Mouse (Mus musculus): ENCODE results near the gene Cabp7.

Cabp7 gene

DNA sequence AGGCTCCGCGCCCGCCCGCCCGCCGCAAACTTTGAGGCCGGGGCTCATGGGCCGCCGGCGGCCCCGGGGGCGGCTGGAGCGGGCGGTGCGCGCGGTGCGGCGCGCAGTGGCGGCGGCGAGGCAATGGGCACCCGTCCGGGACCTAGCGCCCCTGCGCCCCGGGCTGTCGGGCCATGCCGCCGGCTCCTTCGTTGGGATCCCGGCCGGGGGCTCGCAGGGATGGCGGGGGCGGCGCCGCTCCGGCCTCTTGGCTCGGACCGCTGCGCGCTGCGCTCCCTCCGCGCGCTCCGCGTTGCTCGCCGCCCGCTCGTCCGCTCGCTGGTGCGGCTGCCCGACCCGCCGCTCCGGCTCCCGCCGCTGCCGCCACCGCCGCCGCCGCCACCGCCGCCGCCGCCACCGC is at the start of gene Cabp7:
Gene Cabp7, minus strand, starts transcription at position 46 of the 400 bp plus-strand sequence.
- no peak for DNase-seq (ENCODE audit: low spot score in 2 of 2)

DNA sequence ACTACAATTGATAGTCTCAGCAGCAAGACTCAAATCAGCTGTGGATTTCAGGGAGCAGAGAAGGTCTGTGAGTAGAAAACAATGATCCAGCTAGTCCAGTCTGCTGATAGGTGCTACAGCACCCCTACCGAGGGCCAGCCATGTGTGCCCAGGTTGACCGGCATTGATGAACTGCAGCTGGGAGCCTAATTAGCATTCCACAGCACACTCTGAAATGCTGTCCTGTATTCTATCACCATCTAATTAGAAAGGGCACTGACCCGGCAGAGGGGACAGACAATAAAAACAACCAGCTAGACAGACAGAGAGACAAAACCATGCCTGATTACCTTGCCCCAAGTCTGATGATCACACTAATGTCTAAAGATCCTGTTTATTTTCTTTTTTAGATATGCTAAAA is 46.4 kb upstream of the Cabp7 start:
- DNase-seq (ENCODE audit: low spot score in 2 of 2): no peak

DNA sequence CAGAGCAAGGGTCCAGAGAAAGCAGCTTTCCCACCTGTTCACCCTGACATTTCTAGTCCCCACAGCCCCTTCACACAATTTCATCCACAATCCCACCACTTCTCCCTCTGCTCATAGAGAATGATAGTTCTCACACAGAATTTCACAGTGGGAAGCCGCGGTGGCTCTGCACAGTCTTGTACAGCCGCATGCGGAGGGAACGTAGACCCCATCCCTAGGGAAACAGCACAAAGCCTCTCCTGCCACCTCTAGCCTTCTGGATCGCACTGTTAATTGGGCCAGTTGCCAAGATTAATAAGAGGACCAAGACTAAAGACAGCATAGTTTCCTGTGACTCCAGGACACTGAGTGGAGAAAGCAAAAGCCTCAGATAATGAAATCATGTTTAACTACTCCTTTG is 45.0 kb upstream of the Cabp7 start:
- DNase-seq (ENCODE audit: low spot score in 2 of 2): no peak

DNA sequence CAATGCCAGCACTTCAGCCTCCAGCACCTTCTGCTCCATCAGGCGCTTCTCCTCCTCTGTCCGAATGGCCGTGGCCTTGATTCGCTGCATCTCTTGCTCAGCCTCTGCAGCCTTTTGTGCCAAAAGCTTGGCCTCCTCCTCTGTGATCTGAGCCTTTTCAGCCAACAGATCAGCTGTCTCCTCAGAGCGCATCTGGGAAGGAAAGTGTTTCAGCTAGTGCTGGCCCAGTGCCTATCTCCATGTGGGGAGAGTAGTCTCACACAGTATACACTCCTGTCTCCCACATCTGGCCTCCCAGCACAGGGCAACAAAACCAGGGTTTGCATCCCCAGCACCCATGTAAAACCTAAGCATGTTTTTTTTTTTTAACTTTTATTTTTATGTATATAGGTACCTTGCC is 43.1 kb upstream of the Cabp7 start:
- no peak for DNase-seq (ENCODE audit: low spot score in 2 of 2)

DNA sequence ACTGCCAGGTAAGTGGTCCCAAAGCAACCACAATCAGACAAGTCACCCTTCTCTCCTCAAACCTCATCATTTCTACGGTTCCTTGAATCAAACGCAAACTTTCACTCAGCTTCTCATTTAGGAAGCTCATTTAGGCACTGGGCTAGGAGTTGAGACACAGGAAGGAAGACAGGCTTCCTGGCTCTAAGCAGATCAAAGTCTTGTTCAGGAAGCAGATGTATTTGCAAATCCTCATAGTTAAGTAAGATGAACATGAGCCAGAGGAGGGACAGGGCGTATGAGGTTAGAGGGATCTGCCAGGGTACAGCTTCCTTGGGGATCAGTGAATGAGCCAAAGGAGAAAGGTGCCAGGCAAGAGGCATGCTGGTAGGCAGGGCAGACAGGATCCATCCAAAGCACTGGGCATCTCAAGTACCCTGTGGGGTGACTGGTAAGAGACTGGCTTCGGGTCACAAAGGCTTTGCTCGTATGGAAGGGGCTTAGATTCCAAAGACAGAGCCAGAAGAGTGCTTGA is 38.1 kb upstream of the Cabp7 start:
- DNase-seq (ENCODE audit: low spot score in 2 of 2): no peak

DNA sequence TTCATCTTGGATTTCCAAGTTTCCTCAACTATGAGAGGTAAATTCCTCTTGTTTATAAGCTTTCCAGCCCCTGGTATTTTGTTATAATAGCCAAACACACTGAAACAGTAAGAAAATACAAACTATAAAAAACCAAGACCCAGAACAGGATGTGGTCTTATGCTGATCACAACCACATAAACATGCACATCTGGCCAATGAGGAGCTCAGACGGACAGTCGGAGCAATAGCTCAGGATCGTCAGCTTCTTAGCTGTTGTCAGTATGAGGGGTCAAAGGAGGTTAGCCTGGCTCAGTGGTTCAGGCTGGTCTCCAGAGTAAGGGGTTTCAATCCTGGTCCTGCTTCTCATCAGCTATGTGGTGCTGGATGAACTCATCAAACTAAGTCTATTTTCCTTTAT is 36.5 kb upstream of the Cabp7 start:
- DNase-seq (ENCODE audit: low spot score in 2 of 2): no peak

DNA sequence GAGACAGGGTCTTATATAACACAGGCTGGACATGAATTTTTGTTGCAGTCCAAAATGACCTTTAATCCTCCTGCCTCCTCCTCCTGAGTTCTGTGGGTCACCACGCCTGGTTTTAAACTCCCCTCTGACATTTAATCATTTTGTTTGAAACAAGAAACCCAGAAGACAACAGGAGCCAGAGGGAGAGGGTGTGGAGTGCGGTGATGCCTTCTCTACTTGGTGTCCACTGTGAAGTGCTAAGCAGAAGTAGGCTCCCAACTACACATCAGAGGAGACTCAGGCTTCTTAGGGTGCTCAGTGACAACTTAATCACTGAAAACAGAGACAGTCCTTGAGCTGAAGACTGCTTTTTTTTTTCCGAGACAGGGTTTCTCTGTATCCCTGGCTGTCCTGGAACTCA is 34.3 kb upstream of the Cabp7 start:
- DNase-seq (ENCODE audit: low spot score in 2 of 2): no peak

DNA sequence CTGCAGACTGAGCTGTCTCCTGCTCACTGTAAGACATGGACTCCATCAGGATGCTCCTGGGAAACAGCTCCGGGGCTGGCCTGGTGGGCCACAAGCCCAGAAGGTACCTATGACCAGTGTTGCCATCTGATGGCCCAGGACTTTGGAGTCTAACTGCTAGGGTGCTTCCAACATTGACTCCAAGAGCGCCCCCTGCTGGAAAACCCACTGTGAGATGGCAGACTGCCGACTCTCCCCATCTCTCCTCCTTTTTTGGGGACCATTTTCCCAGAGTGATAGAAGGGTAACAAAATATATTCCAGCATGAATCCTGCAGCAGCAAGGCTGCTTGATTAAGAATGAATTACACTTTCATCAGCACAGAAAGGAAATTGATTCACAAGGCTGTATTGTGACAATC is 26.3 kb upstream of the Cabp7 start:
- DNase-seq (ENCODE audit: low spot score in 2 of 2): peak in 1 of 2 experiments; percentile 48

DNA sequence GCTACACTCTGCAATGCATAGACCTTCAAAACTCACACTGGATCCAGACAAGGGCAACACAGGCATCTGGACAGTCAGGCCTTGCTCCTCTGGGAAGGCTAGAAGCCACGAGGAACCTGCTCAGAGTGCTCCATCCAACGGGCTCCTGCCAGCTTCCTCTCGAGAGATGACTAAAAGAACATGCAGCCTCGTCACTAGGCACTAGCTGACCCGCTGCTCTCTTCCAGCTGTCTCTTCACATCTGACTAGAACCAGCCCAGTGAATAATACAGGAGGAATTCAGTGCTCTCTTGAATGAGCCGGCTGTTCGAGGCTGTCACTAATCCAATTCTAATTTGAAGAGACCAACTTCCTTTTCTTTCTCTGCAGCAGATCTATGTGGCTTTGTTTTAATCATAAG is 25.2 kb upstream of the Cabp7 start:
- no peak for DNase-seq (ENCODE audit: low spot score in 2 of 2)

DNA sequence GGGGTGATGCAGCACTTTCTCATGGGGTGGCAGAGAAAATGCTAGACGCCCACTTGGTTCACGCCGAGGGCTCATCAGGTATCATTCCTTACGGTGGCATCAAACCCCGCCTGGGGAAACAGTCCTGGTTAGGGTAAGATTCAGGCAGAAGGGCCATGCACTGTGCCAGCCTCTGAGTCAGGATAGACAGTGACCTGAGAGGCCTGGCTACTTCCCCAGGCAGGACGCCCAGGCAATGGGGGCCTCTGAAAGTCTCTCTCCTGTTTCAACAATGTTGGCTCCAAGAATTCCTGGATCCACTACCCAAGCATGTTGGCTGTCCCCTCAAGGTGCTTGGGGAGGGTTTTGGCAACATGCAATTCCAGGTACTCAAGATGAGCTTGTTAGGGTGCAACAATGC is 23.3 kb upstream of the Cabp7 start:
- DNase-seq (ENCODE audit: low spot score in 2 of 2): no peak

DNA sequence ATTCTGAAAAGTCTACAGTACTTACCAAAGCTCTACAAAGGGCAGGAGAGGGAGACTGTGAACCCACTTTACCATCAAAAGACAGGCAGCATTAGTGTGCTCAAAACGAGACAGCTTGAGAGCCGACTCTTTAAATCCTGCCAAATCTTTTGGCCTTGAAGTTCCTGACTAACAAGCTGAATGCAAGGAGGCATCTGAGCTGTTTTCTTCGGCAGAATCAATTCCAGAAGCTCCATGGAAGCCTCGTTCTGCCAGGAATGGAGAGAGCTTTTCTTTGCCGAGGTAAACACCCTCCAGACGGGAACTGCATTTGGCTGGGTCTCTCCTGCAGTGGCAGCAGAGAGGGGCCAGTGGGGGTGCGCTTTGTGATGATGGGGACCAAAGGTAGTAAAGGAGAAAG is 22.7 kb upstream of the Cabp7 start:
- no peak for DNase-seq (ENCODE audit: low spot score in 2 of 2)

DNA sequence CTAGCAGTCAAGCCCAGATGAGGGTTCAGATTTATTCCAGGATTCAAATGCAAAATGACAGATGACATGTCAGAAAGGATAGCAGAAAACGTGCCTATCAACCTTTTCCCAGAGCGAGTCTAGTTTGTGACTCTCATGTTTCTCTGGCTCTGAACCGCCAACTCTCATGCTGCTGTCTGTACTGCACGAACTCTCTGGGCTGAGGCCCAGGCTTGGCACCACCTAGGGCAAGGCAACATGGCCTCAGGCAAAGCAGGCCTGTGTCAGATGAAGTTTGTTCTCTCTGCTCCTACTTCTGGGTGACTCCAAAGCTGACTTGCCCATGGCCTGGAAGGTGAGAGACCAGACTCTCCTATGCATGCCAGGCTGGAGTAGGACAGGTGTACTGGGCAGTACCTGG is 21.8 kb upstream of the Cabp7 start:
- DNase-seq (ENCODE audit: low spot score in 2 of 2): no peak

DNA sequence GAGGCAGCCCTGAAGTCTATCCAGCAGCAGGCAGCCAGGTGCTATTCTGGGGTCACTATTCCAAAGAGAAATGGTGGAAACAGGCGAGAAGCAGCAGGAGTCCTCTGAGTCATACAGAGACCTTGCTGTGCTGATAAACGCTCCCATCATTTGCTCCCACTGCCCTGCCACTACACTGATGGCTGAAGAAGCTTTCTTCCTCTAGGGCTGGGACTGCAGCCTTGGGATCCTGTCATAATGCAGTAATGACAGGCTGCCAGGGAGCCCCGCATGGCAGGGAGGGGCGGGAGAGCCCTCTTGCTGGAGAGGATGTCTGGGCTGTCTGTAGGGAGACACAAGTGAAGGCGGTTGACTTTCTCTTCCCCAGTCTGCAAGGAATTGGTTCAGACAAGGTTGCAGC is 17.9 kb upstream of the Cabp7 start:
- no peak for DNase-seq (ENCODE audit: low spot score in 2 of 2)

DNA sequence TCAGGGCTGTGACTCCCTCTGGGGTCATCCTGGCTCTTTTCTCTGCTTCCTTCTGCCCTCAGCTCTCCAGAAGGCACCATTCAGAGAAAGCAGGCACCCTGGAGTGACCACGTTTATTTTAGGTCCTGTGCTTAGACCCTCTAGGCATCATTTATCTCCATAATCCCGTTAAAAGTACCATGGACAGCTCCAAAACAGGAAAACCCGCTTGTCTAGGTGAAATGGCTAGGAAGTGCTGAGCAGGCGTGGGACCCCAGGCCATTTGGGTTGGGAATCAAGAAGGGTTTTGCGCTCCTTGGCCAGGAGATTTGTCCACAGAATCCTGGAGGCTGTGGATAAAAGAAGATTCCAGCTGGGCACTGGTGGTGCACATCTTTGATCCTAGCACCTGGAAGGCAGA is 17.1 kb upstream of the Cabp7 start:
- DNase-seq (ENCODE audit: low spot score in 2 of 2): no peak

DNA sequence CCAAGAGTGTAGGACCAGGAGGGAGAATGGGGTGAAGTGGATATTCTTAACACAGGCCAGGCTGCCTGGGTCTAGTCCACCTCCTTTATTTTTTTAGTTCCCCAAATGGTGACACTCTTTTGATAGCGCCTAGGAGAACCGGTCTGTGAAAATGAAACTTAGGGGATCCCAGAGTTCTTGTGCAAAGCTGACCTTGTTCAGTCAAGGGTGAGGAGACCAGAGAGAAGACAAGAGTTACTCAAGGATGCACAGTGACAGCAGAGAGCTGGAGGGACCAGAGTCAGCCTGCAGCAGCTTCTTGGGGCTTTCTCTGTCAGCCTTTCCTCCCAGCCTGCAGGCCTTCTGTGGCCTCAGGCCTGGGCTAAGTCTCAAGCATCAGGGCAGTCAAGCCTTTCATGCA is 15.9 kb upstream of the Cabp7 start:
- DNase-seq (ENCODE audit: low spot score in 2 of 2): no peak

DNA sequence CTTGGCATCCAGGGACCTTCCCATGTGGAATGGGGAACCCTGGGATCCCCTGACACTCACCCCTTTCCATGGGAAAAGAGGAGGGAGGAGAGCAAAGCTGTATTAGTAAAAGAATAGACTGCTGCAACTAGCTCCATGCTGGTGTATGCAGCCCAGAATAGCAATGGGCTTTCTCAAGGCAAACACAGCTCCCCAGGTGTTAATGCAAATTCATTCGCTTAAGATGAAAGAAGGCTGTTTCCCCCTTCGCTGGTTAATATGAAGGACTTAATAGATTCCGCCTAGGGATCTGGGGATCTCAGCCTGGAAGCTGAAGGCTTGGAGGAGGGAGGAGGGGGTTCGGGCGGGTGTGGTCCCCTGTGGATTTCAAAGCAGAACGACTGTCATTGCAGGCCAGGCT is 15.4 kb upstream of the Cabp7 start:
- no peak for DNase-seq (ENCODE audit: low spot score in 2 of 2)

DNA sequence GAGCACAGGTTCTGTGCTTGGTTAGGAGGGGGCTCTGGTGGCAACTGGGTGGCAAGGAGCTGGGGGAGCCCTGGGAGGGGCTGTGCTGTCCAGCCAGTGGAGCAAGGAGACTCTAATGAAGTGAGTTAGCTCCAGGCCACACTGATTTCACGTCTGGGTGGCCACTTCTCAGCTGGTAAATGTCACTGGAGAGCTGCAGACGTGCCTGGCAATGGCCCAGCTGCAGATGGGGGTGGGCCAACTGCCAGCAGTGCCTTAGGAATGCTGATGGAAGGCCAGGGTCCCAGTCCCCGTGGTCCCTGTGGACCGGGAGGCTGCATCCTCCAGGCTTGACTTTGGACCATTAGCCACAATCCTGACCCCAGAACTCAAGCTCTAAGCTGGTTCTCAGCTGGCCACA is 13.9 kb upstream of the Cabp7 start:
- DNase-seq (ENCODE audit: low spot score in 2 of 2): no peak

DNA sequence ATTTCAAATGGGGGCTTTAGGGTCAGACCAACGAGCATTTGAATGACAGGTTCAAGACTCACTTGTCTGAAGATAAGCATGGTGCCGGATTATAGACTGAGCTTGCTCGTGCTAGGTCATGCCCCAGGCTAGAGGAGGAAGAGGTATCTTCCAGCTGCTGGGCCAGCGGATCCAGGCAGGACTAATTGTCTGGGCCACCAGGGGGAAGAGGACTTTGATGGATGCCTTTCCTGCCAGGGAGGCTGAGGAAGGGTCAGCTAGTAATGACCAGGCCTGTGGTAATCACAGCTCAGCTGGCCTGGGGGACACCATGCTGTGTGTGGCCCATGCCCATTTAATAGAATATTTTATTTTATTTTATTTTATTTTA is 11.2 kb upstream of the Cabp7 start:
- DNase-seq (ENCODE audit: low spot score in 2 of 2): no peak

DNA sequence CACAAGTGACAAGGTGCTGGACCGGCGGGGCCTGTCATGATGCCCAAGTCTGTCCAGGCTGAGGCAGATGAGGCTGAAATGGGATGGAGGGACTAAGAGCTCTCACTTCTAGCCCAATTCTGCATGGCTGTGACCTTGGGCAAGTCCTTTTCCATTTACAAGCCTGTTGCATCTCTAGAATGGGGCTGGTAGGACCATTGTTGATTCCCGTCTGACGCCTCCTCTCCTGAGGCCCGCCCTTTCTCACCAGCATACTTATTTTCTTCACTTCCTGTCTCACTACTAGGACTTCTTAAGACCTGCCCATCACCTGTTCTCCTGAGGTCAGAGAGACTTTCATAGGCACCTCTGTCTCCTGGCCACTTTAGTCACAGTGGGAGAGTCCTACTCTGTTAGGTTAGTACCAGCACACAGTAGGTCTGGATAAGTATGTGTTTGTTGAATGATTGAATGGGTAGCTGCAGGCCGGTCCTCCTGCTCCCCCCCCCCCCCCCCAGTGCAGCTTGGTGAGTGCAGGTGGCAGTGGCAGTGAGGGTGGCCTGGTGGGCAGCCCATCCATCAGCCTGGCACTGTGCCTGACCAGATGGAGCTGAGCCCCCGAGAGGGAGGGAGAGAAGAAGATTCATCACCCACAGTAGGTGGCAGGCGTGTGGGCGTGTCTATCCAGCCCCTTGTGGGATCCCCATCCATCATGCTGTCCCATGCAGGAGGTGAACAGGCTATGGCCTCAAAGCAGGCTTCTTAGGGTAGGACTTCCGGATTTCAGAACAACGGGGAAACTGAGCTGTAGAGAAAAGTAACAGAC is 10.6 kb upstream of the Cabp7 start:
- no peak for DNase-seq (ENCODE audit: low spot score in 2 of 2)

DNA sequence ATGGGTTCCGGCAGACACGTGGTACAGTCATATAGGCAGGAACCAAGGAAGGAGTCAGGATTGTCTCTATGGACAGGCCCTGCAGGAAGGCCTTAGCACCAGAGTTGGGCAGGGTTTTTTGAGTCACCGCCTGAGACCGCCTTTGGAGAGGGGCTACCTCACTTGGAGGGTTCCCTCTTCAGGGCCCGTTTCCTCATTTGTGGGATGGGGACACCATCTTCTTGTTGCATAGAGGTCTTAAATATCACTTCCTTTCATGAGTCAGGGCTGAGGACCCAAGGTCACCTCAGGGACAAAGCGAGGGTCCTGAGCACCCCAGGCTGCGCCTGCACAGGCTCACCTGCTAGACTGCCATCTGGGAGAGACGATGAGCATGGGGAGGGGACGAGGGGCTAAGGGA is 9.9 kb upstream of the Cabp7 start:
- DNase-seq (ENCODE audit: low spot score in 2 of 2): no peak

DNA sequence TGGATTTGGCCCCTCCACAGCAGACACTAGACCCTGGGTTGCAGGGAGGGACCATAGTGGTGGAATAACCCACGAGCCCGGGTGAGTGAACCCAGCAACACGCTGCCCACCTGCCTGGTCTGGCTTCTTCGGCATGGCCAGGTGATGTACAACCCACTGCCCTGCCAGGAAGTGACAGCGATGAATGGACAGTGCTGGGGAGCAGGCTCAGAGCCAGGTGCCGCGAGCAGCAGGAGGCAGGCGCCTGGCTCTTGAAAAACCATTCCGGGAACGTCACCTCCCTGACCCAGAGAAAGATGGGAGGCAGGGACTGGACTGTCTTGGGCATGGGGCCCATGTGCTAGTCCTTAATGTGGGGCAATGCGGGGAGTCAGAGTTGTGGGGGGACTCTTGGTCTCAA is 8.3 kb upstream of the Cabp7 start:
- DNase-seq (ENCODE audit: low spot score in 2 of 2): no peak

DNA sequence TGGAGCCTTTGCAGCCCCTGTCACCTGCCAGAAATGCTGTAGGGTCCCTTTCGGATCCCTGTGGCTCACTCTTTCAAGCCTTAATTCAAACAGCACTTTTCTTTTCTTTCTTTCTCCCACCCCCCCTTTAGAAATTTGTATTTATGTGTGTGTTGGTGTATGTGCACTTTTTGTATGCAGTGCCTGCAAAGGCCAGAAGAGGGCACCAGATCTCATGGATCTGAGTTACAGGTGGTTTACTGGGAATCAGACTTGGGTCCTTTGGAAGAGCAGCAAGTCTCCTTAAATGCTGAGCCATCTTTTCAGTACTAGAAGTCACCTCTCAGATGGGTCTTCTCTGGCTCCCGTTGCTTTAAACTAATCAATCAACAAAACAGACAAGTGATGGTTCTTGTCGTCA is 7.5 kb upstream of the Cabp7 start:
- no peak for DNase-seq (ENCODE audit: low spot score in 2 of 2)

DNA sequence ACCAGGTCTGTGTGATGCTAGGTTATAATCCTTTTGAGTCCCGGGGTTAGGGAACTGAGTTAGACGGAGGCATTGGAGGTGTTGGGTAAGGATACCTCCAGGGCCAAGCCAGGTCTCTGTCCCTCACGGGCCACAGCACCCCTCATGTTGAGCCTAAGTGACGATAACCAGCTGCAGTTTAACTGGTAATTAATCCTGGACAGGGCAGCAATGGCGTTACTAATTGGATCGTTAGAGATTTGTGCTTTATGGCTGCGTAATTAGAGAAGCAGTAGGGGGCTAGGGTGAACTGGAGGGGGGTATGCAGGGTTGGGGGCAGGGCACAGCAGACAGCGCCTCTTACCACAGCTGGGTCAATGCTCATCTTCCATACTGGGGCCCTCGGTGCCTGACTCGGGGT is 6.3 kb upstream of the Cabp7 start:
- DNase-seq (ENCODE audit: low spot score in 2 of 2): no peak

DNA sequence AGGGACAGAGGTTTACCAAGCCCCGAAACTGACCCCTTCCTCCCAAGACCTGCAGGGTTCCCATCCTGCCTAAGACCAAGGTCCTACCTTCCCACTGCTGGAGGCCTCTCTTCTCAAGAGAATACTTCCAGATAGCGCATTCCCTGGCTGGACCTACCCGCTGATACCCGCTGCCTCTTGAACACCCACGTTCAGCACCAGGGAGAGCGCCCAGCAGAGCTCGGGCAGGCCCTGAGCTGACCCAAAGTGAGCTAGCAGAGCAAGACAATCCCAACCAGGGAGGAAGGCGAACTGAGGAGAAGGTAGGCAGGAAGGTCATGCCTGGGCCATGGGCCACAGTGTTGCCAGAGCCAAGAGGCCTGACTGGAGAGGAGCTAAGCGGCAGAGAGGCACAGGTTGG is 3.7 kb upstream of the Cabp7 start:
- no peak for DNase-seq (ENCODE audit: low spot score in 2 of 2)

Measured in frontal cortex, postnatal 14 days (tissue).